Mouse (Mus musculus) embryonic facial prominence, embryonic 11.5 days (tissue): ENCODE measurements at regions not wholly inside any gene's neighbourhood (a gene's known extent, or its start where the extent isn't known, plus 50 kb on each side); places are given as distances from the start of the nearest gene placed in this dataset.

Experiments used
- ATAC-seq: fragments of 200-750 bp; cut with Nextera tagmentation; replicated peaks from 2 replicates; pipeline ENCODE4 v1.8.0; 2017; ENCODE audit warnings: low read depth; ENCODE audit not compliant: insufficient number of reproducible peaks, low FRiP score, low TSS enrichment
- DNase-seq: peaks from one replicate; pipeline ENCODE4 v3.0.0-alpha.2; 2015; ENCODE audit warnings: low spot score
- H3K27ac ChIP-seq: fragments of 300-500 bp; sonication (generic); replicated peaks from 2 replicates; pipeline ENCODE4 v1.5.1; 2014; ENCODE audit warnings: mild to moderate bottlenecking, low read depth, low read length, control low read depth
- H3K27me3 ChIP-seq: fragments of 300-500 bp; sonication (generic); 2 replicates; pipeline ENCODE4 v1.6.1; 2014; ENCODE audit warnings: mild to moderate bottlenecking, low read length, moderate library complexity, mixed read lengths; ENCODE audit not compliant: control insufficient read depth, insufficient read depth
- H3K36me3 ChIP-seq: fragments of 300-500 bp; sonication (generic); replicated peaks from 2 replicates; pipeline ENCODE4 v1.6.1; 2014; ENCODE audit warnings: low read depth, mild to moderate bottlenecking, low read length, moderate library complexity, mixed read lengths; ENCODE audit not compliant: control insufficient read depth, insufficient read depth
- H3K4me1 ChIP-seq: fragments of 300-500 bp; sonication (generic); 2 replicates; pipeline ENCODE4 v1.6.1; 2014; ENCODE audit warnings: low read length, mixed read lengths; ENCODE audit not compliant: control insufficient read depth, insufficient read depth
- H3K4me2 ChIP-seq: fragments of 300-500 bp; sonication (generic); 2 replicates; pipeline ENCODE4 v1.6.1; 2014; ENCODE audit warnings: low read depth, mild to moderate bottlenecking, control low read depth, low read length, moderate library complexity
- H3K4me3 ChIP-seq: fragments of 300-500 bp; sonication (generic); 2 replicates; pipeline ENCODE4 v1.5.1; 2014; ENCODE audit warnings: low read depth, low read length, control low read depth
- H3K9ac ChIP-seq: fragments of 300-500 bp; sonication (generic); replicated peaks from 2 replicates; pipeline ENCODE4 v1.6.1; 2014; ENCODE audit warnings: mild to moderate bottlenecking, control low read depth, low read length
- H3K9me3 ChIP-seq: fragments of 300-500 bp; sonication (generic); replicated peaks from 2 replicates; pipeline ENCODE4 v1.6.1; 2016; ENCODE audit warnings: mild to moderate bottlenecking, low read length, inconsistent platforms, mixed read lengths; ENCODE audit not compliant: control insufficient read depth
- WGBS: fragments of 180-500 bp; shearing (Covaris S2); extraction: QIAGEN DNeasy Blood & Tissue Kit; methylation state at CpG from one replicate; pipeline ENCODE4 v1.1.7; 2014; 5-methylcytosine and 5-hydroxymethylcytosine counted together

GRCm38 (mm10) chr2:28335141-28335789, 111.3 kb upstream of the Ppp1r26 start:
- 67% methylated on average over 9 of the region's 9 CpGs for WGBS
- ATAC-seq: no peak
- Histone ChIP-seq H3K4me1 (no peaks in the 10 kb centered on the region), H3K9ac (no peak overlapping the region), H3K9me3 (no peaks in the 10 kb centered on the region), H3K4me2 (no peak overlapping the region), H3K36me3 (no peaks in the 10 kb centered on the region), H3K27ac (no peak overlapping the region), H3K27me3 (no peaks in the 10 kb centered on the region), H3K4me3 (no peak overlapping the region)
- DNase-seq: no peak

GRCm38 (mm10) chr2:28335810-28336209, 110.8 kb upstream of the Ppp1r26 start:
- 69% methylated on average over 3 of the region's 3 CpGs for WGBS
- no peak for DNase-seq

DNA sequence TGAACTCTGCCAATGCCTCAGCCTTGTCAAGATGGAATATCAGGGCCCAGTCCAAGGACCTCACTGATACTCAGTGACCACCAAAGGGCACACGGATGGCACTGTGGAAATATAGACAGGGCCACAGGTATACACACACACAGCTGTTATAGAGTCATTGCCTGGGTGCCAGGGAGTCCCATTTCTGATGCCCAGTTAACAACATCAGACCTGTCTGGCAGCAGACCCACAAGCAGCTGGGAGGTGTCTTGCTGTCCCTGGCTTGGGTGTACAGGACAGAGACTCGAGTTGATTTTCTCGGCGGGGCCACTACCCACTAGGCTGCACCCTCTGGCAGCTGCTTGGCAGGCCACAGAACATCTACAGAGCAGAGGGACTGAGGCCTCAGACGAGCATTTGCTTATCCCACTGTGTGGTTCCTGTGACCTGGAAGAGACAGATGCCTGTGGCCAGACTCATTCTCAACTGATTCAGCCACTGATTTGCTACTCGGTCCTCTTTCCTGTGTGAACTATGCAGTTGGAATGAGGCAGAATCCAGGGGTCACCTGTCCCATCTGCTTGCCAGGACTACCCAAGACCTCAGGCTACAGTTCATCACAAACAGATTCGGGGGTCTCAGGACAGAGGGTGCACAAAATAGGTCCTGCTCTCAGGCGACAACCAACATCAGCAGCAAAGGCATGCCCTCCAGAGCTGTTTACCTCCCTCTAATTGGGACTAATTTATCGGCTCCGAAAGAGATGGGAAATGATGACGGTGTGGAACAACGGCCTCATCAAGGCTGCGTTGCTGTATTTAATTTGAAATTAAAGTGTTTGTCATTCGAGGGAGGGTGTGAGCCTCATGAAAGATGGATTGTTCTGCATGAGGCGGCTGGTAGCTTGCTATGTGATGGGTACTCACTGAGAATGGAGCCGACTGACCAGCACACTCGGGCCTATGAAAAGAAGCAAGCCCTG, 110.0 kb upstream of the Ppp1r26 start:
- no peaks in the 10 kb centered on the region for H3K27me3 ChIP-seq
- DNase-seq (no peak), ATAC-seq (no peak)
- H3K9ac ChIP-seq: no peak overlapping the region
- H3K36me3 ChIP-seq: no peaks in the 10 kb centered on the region
- no peak overlapping the region for H3K4me3 ChIP-seq
- H3K27ac ChIP-seq: no peak overlapping the region
- 72% methylated on average over 17 of the region's 17 CpGs for WGBS
- no peak overlapping the region for H3K4me2 ChIP-seq
- H3K9me3 ChIP-seq: no peaks in the 10 kb centered on the region
- H3K4me1 ChIP-seq: no peaks in the 10 kb centered on the region

More at GRCm38 (mm10) chr2:28335810-28336209, 110.8 kb upstream of the Ppp1r26 start:
- H3K4me3 ChIP-seq: no peak overlapping the region
- no peak overlapping the region for H3K9ac ChIP-seq
- H3K4me1 ChIP-seq: no peaks in the 10 kb centered on the region
- H3K9me3 ChIP-seq: no peaks in the 10 kb centered on the region
- no peak overlapping the region for H3K4me2 ChIP-seq
- H3K27ac ChIP-seq: no peak overlapping the region
- no peaks in the 10 kb centered on the region for H3K36me3 ChIP-seq
- ATAC-seq: no peak
- no peaks in the 10 kb centered on the region for H3K27me3 ChIP-seq

DNA sequence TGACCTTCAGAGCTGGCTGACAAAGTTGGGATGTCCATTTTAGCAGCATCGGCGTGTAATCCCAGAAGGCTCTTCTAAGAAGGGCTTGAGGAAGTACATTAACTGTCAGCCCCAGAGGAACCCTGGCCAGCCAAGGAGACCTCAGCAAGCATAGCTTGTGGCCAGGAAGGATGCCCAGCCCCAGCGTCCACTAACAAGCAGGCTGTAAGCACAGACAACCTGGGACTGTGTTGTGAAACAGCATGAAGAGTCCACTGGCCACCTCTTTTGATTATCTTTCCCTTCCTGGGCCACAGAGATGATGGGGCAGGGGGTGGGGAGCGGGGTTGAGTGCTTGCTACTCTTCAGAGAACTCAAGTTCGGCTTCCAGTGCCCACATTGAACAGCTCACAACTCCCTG, 109.0 kb upstream of the Ppp1r26 start:
- Histone ChIP-seq H3K9ac (no peak overlapping the region), H3K27ac (no peak overlapping the region), H3K4me2 (no peak overlapping the region), H3K4me1 (no peaks in the 10 kb centered on the region), H3K4me3 (no peak overlapping the region), H3K9me3 (no peaks in the 10 kb centered on the region), H3K36me3 (no peaks in the 10 kb centered on the region), H3K27me3 (no peaks in the 10 kb centered on the region)
- WGBS: 77% methylated on average over 5 of the region's 5 CpGs
- no peak for ATAC-seq
- no peak for DNase-seq

GRCm38 (mm10) chr2:28341304-28341703, 105.3 kb upstream of the Ppp1r26 start:
- no peaks in the 10 kb centered on the region for H3K9me3 ChIP-seq

DNA sequence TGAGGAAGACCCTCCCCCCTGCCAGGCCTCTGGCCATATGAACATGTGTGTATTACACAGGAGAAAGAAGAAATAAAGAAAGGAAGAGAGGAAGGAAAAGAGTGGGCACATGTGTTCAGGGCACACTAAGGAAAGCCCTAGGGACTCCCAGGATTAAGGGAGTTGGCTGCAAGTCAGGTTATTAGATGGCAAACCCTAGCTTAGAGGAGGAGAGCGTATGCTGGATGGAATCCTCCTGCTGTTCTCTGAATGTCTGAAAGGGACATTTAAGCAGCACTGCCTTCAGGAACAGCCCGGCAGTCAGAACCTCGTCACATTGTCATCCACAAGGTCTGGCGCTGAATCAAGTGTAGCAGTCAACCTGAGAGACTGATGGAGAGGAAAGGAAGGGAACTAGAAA, 98.1 kb upstream of the Ppp1r26 start:
- Histone ChIP-seq H3K4me1 (no peaks in the 10 kb centered on the region), H3K4me2 (no peak overlapping the region), H3K27me3 (no peaks in the 10 kb centered on the region), H3K36me3 (no peaks in the 10 kb centered on the region), H3K4me3 (no peak overlapping the region), H3K27ac (no peak overlapping the region), H3K9ac (no peak overlapping the region), H3K9me3 (no peaks in the 10 kb centered on the region)
- WGBS: 78% methylated on average over 4 of the region's 4 CpGs
- no peak for DNase-seq
- ATAC-seq: no peak

More at GRCm38 (mm10) chr2:28341304-28341703, 105.3 kb upstream of the Ppp1r26 start:
- H3K36me3 ChIP-seq: no peaks in the 10 kb centered on the region
- no peak for ATAC-seq
- no peak overlapping the region for H3K4me3 ChIP-seq
- no peak overlapping the region for H3K4me2 ChIP-seq
- no peaks in the 10 kb centered on the region for H3K4me1 ChIP-seq
- no peak overlapping the region for H3K9ac ChIP-seq
- no peaks in the 10 kb centered on the region for H3K27me3 ChIP-seq
- WGBS: 98% methylated on average over 2 of the region's 2 CpGs
- DNase-seq: no peak
- no peak overlapping the region for H3K27ac ChIP-seq

DNA sequence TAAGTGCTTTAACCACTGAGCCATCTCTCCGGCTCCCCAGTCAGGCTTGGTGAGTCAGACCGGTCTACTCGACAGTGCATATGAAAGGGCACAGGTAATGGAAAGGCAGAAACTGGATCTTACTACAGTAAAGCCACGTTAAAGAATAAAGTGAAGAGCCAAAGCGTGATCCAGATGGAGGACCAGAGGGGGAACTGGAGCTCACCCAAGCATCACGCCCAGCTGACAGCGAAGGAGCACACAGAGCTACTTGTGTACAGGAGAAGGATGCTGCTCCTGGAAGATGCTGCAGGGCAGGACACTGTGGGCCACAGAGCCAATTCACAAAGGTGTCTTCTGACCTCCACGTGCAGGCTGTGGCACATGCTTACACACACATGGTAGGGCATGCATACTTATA, 96.7 kb upstream of the Ppp1r26 start:
- Histone ChIP-seq H3K9me3 (no peaks in the 10 kb centered on the region), H3K4me1 (no peaks in the 10 kb centered on the region), H3K27me3 (no peaks in the 10 kb centered on the region), H3K27ac (no peak overlapping the region), H3K9ac (no peak overlapping the region), H3K4me3 (no peak overlapping the region), H3K4me2 (no peak overlapping the region), H3K36me3 (no peaks in the 10 kb centered on the region)
- ATAC-seq (no peak), DNase-seq (no peak)
- WGBS: 85% methylated on average over 8 of the region's 8 CpGs

DNA sequence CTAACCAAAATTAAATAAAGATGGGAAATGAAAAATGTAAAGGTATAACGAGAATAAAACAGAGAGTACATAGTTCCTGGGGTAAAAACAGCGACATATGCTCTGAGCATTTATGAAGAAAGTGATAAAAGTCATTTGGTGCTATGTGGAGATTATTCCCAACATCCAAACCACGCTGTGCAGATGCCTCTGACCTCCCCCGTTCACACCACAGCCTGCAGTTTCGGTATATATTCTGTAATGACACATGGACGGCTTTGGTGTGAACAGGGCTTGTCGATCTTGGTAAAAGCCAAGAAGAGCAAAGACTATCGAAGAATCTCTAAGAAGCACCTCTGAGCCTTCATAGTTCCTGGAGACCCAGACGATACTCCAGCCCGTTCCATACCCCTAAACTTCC, 95.2 kb upstream of the Ppp1r26 start:
- no peak for ATAC-seq
- 88% methylated on average over 10 of the region's 10 CpGs for WGBS
- H3K27me3 ChIP-seq: no peaks in the 10 kb centered on the region
- no peaks in the 10 kb centered on the region for H3K9me3 ChIP-seq
- no peak overlapping the region for H3K9ac ChIP-seq
- no peak overlapping the region for H3K27ac ChIP-seq
- H3K4me3 ChIP-seq: no peak overlapping the region
- H3K4me2 ChIP-seq: no peak overlapping the region
- no peaks in the 10 kb centered on the region for H3K36me3 ChIP-seq
- H3K4me1 ChIP-seq: no peaks in the 10 kb centered on the region
- DNase-seq: no peak
